Mouse (Mus musculus) stomach, embryonic 16.5 days (tissue): ENCODE measurements around the gene Fry. TPM values are rescaled to one million over a fixed set of nuclear protein-coding genes. Genes with fewer than 3 reads are reported as not detected.

Source experiments
- ATAC-seq: fragments of 200-750 bp; cut with Nextera tagmentation; 2 replicates; pipeline ENCODE4 v1.8.0; 2017; ENCODE audit warnings: moderate number of reproducible peaks, moderate TSS enrichment; ENCODE audit not compliant: insufficient read depth, low FRiP score
- H3K27ac ChIP-seq: fragments of 300-500 bp; sonication (generic); 2 replicates; pipeline ENCODE4 v1.5.1; 2014; ENCODE audit warnings: low read length
- H3K27me3 ChIP-seq: fragments of 300-500 bp; sonication (generic); 2 replicates; pipeline ENCODE4 v1.6.1; 2014; ENCODE audit warnings: low read length, control low read depth, mixed read lengths; ENCODE audit not compliant: control insufficient read depth, insufficient read depth
- H3K36me3 ChIP-seq: fragments of 300-500 bp; sonication (generic); 2 replicates; pipeline ENCODE4 v1.6.1; 2014; ENCODE audit warnings: low read length; ENCODE audit not compliant: control insufficient read depth, insufficient read depth
- H3K4me1 ChIP-seq: fragments of 300-500 bp; sonication (generic); 2 replicates; pipeline ENCODE4 v1.6.1; 2014; ENCODE audit warnings: low read length, control low read depth, mixed read lengths; ENCODE audit not compliant: control insufficient read depth, insufficient read depth
- H3K4me2 ChIP-seq: fragments of 300-500 bp; sonication (generic); 2 replicates; pipeline ENCODE4 v1.6.1; 2014; ENCODE audit warnings: low read depth, low read length, mixed read lengths
- H3K4me3 ChIP-seq: fragments of 300-500 bp; sonication (generic); replicated peaks from 2 replicates; pipeline ENCODE4 v1.5.1; 2014; ENCODE audit warnings: mild to moderate bottlenecking, low read length
- H3K9ac ChIP-seq: fragments of 300-500 bp; sonication (generic); 2 replicates; pipeline ENCODE4 v1.6.1; 2014; ENCODE audit warnings: low read length
- H3K9me3 ChIP-seq: fragments of 300-500 bp; sonication (generic); replicated peaks from 2 replicates; pipeline ENCODE4 v1.6.1; 2016; ENCODE audit warnings: low read length, control low read depth; ENCODE audit not compliant: control insufficient read depth
- WGBS: fragments of 180-500 bp; shearing (Covaris S2); extraction: QIAGEN DNeasy Blood & Tissue Kit; methylation state at CpG from one replicate; pipeline ENCODE4 v1.1.7; 2014; 5-methylcytosine and 5-hydroxymethylcytosine counted together
- polyA plus RNA-seq: library from polyadenylated mRNA; unstranded; fragments of >200 nt; fragmentation: Nextera tagmentation; extraction: Ambion mirVana; gene quantifications from 2 replicates; pipeline ENCODE4 v1.2.1, GENCODE M21; 2015

The Fry gene
- polyA plus RNA-seq, 1 experiment from 2014 or later: 10.8 TPM

DNA sequence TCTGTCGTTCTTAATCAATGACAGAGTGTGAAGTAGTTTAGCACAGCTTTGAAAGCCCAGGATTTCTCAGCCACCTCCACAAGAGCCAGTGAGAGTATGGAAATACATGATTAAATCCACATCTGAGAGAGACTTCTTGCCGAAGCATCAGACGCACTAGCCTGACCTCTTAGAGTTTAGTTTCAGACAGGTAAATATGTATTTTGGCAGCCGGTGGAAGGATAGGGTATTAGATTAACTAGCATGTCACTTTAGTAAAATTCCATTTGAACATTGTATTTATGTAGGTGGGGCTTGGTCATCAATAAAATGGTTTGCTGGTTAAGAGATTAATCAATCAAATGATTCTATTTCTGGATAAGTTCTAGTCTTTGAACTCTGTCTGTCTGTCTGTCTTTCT is 152.0 kb downstream of the Fry start:
- Histone ChIP-seq H3K4me2 (peak overlapping the region; percentile 10; the same call in 1 of the 2 replicates), H3K27ac (0 out of 2 replicates have a peak overlapping the region, but pooled peaks have one; percentile 18), H3K4me3 (no peak overlapping the region), H3K4me1 (peaks cover 7% of the 10 kb centered on the region; the same call in 1 of the 2 replicates), H3K27me3 (no peaks in the 10 kb centered on the region), H3K9me3 (peaks cover 5% of the 10 kb centered on the region; the same call in 1 of the 2 replicates), H3K36me3 (0 out of 2 replicates have a peak, but pooled peaks cover 3% of the 10 kb centered on the region), H3K9ac (no peak overlapping the region)
- 37% methylated on average over 4 of the region's 4 CpGs for WGBS
- ATAC-seq: no peak

DNA sequence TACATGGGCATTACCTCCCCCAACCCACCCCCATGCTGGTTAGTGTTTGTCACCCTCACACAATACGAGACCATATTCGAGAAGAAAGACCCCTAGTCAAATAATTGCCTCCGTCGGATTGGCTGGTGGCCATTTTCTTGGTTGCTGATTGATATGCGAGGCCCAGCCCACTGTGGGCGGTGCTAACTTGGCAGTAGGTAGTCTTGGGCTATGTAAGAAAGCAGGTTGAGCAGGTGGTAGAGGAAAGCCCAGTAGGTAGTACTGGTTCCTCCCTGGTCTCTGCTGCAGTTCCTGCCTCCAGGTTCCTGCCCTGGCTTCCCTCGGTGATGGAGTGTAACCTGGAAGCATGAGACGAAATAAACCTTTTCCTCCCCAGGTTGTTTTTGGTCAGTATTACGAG is 153.7 kb downstream of the Fry start:
- H3K9me3 ChIP-seq: peaks cover 5% of the 10 kb centered on the region; the same call in 1 of the 2 replicates
- H3K4me1 ChIP-seq: peaks cover 7% of the 10 kb centered on the region; the same call in 1 of the 2 replicates
- H3K4me2 ChIP-seq: no peak overlapping the region
- H3K27ac ChIP-seq: no peak overlapping the region
- no peak overlapping the region for H3K9ac ChIP-seq
- H3K4me3 ChIP-seq: no peak overlapping the region
- WGBS: 92% methylated on average over 9 of the region's 9 CpGs
- no peak for ATAC-seq
- H3K36me3 ChIP-seq: 0 out of 2 replicates have a peak, but pooled peaks cover 3% of the 10 kb centered on the region
- no peaks in the 10 kb centered on the region for H3K27me3 ChIP-seq

DNA sequence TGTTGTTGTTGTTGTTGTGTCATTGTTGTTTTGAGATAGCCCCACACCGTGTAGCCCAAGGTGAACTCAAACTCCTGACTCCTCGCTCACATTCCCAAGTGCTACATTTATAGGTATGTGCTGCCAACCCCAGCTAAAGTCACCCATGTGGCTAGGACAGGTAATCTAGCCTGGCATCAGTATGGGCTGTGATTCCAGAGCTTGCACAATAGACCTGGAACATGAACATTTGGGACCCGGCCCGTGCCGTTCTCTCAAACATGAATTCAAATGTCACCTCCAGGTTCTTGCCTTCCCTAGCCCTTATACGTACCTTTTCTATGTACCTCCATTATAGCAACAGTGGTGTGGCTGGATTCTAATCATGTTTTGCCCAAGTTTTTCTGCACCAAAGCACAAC is 156.9 kb downstream of the Fry start:
- no peaks in the 10 kb centered on the region for H3K9me3 ChIP-seq
- H3K4me2 ChIP-seq: no peak overlapping the region
- no peaks in the 10 kb centered on the region for H3K36me3 ChIP-seq
- 88% methylated on average over 6 of the region's 6 CpGs for WGBS
- no peak for ATAC-seq
- no peak overlapping the region for H3K4me3 ChIP-seq
- H3K9ac ChIP-seq: no peak overlapping the region
- no peaks in the 10 kb centered on the region for H3K27me3 ChIP-seq
- H3K4me1 ChIP-seq: peaks cover 3% of the 10 kb centered on the region; the same call in 1 of the 2 replicates
- no peak overlapping the region for H3K27ac ChIP-seq

DNA sequence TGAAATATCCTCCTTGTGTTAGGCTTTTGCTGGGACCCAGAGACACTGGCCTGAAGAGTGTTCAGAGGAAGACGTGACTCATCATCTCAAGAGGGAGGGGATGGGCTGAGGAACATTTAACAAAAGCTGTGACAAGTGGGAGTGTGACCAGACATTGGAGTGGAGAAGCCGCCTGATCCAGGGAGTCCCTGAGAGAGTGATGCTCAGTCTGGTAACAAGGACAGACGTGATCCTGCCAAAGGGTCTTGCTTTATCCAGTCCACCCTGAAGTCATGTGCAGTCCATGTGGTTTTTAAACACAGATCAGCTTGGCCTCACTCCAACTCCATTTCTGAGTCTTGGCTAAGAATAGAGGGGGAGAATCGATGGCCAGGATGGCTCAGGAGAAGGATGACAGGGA is 158.2 kb downstream of the Fry start:
- H3K27me3 ChIP-seq: no peaks in the 10 kb centered on the region
- no peak overlapping the region for H3K9ac ChIP-seq
- ATAC-seq: no peak
- no peak overlapping the region for H3K4me2 ChIP-seq
- no peaks in the 10 kb centered on the region for H3K4me1 ChIP-seq
- H3K9me3 ChIP-seq: 0 out of 2 replicates have a peak, but pooled peaks cover 3% of the 10 kb centered on the region
- H3K36me3 ChIP-seq: no peaks in the 10 kb centered on the region
- 53% methylated on average over 4 of the region's 4 CpGs for WGBS
- no peak overlapping the region for H3K27ac ChIP-seq
- H3K4me3 ChIP-seq: no peak overlapping the region

DNA sequence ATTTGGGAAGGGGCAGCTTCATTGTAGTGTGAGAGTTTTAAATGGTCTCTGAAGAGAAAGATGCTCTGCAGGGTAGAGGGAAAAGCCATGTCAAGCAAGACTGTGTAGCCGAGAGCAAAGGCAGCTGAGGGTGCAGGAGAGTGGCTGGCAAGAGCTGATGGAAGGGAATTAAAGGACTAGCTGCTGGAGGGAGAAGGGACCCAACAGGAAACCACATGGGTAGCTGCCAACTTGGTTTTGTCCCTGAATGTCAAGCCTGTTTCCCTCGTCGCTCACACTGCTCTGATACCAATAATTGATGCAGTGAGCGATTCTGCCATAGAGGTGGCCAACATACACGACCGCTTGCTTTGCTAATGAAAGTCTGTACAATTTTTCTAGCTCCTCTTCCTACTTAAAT is 160.9 kb downstream of the Fry start:
- ATAC-seq: no peak
- WGBS: 82% methylated on average over 6 of the region's 6 CpGs

DNA sequence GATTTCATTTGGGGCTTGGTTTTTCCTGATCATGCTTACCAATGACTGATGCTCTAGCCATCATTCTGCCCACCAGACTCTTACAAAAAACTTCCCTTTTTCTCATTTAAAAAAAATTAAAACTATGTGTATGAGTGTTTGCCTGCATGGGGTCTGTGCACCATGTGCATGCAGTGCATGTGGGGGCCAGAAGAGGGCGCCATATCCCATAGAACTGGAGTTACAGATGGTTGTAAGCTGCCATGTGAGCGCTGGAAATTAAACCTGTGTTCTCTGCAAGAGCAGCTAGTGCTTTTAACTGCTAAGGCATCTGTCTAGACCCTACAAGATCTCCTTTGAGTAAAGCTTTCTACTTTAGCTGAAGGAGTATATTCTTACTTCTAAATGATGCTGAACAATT is 162.6 kb downstream of the Fry start:
- no peaks in the 10 kb centered on the region for H3K27me3 ChIP-seq
- no peaks in the 10 kb centered on the region for H3K36me3 ChIP-seq
- no peaks in the 10 kb centered on the region for H3K4me1 ChIP-seq
- peaks cover 3% of the 10 kb centered on the region; the same call in 1 of the 2 replicates for H3K9me3 ChIP-seq
- no peak overlapping the region for H3K27ac ChIP-seq
- no peak overlapping the region for H3K4me2 ChIP-seq
- 81% methylated on average over 2 of the region's 2 CpGs for WGBS
- no peak overlapping the region for H3K9ac ChIP-seq
- no peak for ATAC-seq
- H3K4me3 ChIP-seq: no peak overlapping the region

More for the DNA sequence above, 160.9 kb downstream of the Fry start:
- H3K4me2 ChIP-seq: no peak overlapping the region
- no peaks in the 10 kb centered on the region for H3K36me3 ChIP-seq
- no peak overlapping the region for H3K4me3 ChIP-seq
- H3K27ac ChIP-seq: no peak overlapping the region
- no peaks in the 10 kb centered on the region for H3K27me3 ChIP-seq
- H3K9ac ChIP-seq: no peak overlapping the region
- 0 out of 2 replicates have a peak, but pooled peaks cover 3% of the 10 kb centered on the region for H3K9me3 ChIP-seq
- H3K4me1 ChIP-seq: no peaks in the 10 kb centered on the region

DNA sequence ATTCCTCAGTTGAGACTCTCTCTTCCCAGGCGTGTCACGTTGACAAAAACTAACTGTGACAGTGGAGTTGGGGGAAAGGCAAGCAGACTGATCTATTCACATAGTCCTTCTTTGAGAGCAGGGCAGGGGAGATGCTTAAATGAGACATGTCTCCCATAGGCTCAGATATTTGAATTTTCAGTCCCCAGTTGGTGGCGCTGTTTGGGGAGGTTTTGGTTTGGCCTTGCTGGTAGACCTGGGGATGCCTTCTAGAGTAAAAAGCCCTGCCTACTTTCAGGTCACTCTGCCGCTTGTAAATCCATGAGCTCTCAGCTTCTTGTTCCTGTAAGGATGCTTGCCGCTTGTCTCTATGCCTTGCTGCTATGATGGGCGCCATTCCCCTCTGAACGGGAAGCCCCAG is 163.6 kb downstream of the Fry start:
- Histone ChIP-seq H3K27ac (no peak overlapping the region), H3K4me1 (no peaks in the 10 kb centered on the region), H3K4me3 (no peak overlapping the region), H3K9me3 (peaks cover 3% of the 10 kb centered on the region; the same call in 1 of the 2 replicates), H3K36me3 (no peaks in the 10 kb centered on the region), H3K9ac (no peak overlapping the region), H3K27me3 (no peaks in the 10 kb centered on the region), H3K4me2 (no peak overlapping the region)
- WGBS: 91% methylated on average over 7 of the region's 7 CpGs
- ATAC-seq: no peak

DNA sequence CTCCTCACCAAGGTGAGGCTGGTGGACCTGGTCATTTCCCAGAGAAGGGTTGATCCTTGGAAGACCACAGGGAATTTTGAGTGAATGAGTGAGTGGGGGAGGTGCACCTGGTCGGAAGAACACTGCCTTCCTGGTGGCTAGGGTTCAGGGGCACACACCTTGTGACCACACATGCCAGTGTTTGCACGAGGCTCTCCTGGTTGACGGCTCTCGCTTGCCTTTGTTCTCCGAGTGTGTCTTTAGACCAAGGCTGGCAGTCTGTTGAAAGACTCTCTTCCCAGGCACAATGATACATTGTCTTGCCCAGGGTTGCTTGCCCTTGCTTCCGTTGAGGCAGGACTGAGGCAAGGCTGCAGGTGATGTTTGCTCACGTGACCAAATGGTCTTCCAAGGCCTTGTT is 169.5 kb downstream of the Fry start:
- Histone ChIP-seq H3K27me3 (no peaks in the 10 kb centered on the region), H3K36me3 (no peaks in the 10 kb centered on the region), H3K4me1 (peaks cover 3% of the 10 kb centered on the region; the same call in 1 of the 2 replicates), H3K4me2 (no peak overlapping the region), H3K9me3 (no peaks in the 10 kb centered on the region; the same call in 1 of the 2 replicates), H3K9ac (no peak overlapping the region), H3K4me3 (no peak overlapping the region), H3K27ac (no peak overlapping the region)
- ATAC-seq: peak; percentile 63; the same call in 1 of the 2 replicates
- WGBS: 59% methylated on average over 7 of the region's 7 CpGs

DNA sequence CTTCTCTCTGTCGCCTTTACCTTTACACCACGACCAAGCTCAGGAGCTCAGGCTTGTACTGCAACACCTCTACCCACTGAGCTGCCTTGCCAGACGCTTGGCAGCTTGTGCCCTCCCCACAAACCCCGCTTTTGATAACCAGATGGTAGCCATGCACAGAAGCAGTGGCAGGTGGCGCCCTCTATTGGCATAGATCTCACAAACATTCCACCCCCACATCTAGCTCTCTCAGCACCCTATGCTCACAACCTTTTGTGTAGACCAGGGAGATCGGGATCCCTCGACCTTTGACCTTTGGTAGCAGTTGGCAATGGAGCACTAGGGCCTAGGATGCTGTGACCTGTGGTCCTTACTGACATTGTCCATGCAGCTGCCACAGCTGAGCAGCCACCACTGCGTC is 171.2 kb downstream of the Fry start:
- no peaks in the 10 kb centered on the region; the same call in 1 of the 2 replicates for H3K9me3 ChIP-seq
- no peaks in the 10 kb centered on the region for H3K27me3 ChIP-seq
- no peak for ATAC-seq
- WGBS: 77% methylated on average over 8 of the region's 8 CpGs
- no peak overlapping the region for H3K9ac ChIP-seq
- no peak overlapping the region for H3K4me2 ChIP-seq
- no peak overlapping the region for H3K4me3 ChIP-seq
- peaks cover 3% of the 10 kb centered on the region; the same call in 1 of the 2 replicates for H3K4me1 ChIP-seq
- H3K36me3 ChIP-seq: no peaks in the 10 kb centered on the region
- no peak overlapping the region for H3K27ac ChIP-seq
